Mouse (Mus musculus): Measurements from ENCODE around the gene Cacna1a.

DNA sequence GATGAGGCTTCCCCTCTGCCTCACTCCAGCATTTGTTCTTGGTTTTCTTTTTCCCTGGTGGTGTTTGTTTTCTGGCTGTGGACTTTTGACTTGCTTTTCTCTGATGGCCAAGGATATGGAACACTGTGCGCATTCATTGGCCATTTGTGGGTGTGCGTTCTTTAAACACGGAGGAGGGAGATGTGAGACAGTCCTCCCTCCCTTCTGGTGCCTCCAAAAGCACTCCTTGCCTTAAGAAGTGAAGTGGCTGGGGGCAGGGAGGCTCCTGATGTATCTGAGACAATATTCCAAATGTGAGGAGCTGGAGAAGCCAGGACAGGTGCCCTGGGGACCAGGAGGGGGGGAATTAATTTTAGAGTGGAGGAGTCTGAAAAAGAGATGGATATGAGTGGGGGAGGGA lies 89.1 kb downstream of the Cacna1a start:
- no peak for TF ChIP-seq CHD2 (IDR thresholded peaks at IDR 0.05; ENCODE audit: low read depth, low read length)
- no peak for TF ChIP-seq ZNF384 (IDR thresholded peaks at IDR 0.05; ENCODE audit: low read depth, low read length)
- TF ChIP-seq HCFC1 (IDR thresholded peaks at IDR 0.05; ENCODE audit: borderline replicate concordance, insufficient read depth, low read length), result no peak
- TF ChIP-seq ZC3H11A (IDR thresholded peaks at IDR 0.05; ENCODE audit: borderline replicate concordance, low read depth, low read length), result no peak

Measured in ES-E14 (cell line).